Mouse (Mus musculus): ENCODE measurements around the gene Hoxc9. TPM values are rescaled to one million over a fixed set of nuclear protein-coding genes. Genes with fewer than 3 reads are reported as not detected.

The Hoxc9 gene
- total and polyA plus RNA-seq, 2 experiments from 2014 or later = not detected

DNA sequence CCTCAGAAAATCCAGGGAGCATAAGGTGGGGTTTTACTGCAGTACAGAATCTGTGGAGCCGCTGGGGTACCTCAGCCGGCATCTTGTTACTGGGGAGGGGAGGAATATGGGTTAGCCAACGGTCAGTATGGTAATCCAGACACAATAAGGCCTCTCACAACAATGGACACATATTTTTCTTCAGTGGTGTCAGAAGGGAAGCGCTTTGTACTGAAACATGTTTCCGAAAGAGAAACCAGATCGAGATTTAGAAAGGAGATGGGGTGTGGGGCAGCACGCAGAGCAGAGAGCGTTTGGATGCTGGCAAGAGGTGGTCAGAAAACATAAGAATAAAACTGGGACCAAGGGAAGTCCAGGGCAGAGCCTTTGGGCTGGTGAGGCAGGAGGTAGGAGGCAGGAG, 53.9 kb downstream of the Hoxc9 start:
- WGBS = 2% methylated on average over 8 of the region's 8 CpGs
- H3K4me2 ChIP-seq (ENCODE audit: low read depth, low read length, poor library complexity, severe bottlenecking) = no peak overlapping the region
- DNase-seq (ENCODE audit: low spot score) (no peak), ATAC-seq (ENCODE audit: low FRiP score) (no peak)
- no peaks in the 10 kb centered on the region for H3K9me3 ChIP-seq (ENCODE audit: low read length)
- no peak for TF ChIP-seq CTCF (IDR thresholded peaks at IDR 0.05)
- H3K27ac ChIP-seq (ENCODE audit: low read depth, low read length) = no peak overlapping the region
- H3K27me3 ChIP-seq (ENCODE audit: insufficient read depth, low read length) = peaks cover 91% of the 10 kb centered on the region
- no peaks in the 10 kb centered on the region for H3K4me1 ChIP-seq (ENCODE audit: insufficient read depth, low read length)
- no peak overlapping the region for H3K4me3 ChIP-seq (ENCODE audit: low read depth, low read length)
- H3K36me3 ChIP-seq (ENCODE audit: insufficient read depth, low read length) = no peaks in the 10 kb centered on the region
- no peak overlapping the region for H3K9ac ChIP-seq (replicated peaks; ENCODE audit: low read length, poor library complexity, severe bottlenecking)

DNA sequence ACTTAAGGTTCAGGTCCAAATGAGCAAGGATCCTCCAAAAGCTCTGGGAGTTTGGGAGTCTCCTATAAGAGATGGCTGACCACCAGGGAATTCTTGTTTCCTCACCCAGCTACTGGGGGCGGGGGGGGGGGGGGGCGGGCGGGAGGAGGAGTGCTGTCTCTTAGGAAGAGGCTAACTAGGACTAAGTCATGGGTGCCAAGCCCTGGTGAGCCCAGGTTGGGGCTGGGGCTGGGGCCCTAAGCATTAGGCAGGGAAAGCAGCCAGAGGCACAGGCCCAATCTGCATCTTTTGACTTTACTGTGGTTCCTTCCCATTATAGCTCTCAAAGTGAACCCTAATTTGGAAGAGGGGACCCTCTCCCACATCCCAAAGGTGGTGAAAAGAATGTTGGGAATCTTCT, 55.9 kb downstream of the Hoxc9 start:
- Histone ChIP-seq H3K36me3 (ENCODE audit: insufficient read depth, low read length) (no peaks in the 10 kb centered on the region), H3K4me1 (ENCODE audit: insufficient read depth, low read length) (no peaks in the 10 kb centered on the region), H3K27me3 (ENCODE audit: insufficient read depth, low read length) (peaks cover 92% of the 10 kb centered on the region), H3K9ac (replicated peaks; ENCODE audit: low read length, poor library complexity, severe bottlenecking) (no peak overlapping the region), H3K4me2 (ENCODE audit: low read depth, low read length, poor library complexity, severe bottlenecking) (no peak overlapping the region), H3K4me3 (ENCODE audit: low read depth, low read length) (no peak overlapping the region), H3K9me3 (ENCODE audit: low read length) (no peaks in the 10 kb centered on the region), H3K27ac (ENCODE audit: low read depth, low read length) (no peak overlapping the region)
- TF ChIP-seq CTCF (IDR thresholded peaks at IDR 0.05) = no peak
- no CpG with 5 or more reads among the region's 3 CpGs for WGBS
- no peak for ATAC-seq (ENCODE audit: low FRiP score)
- no peak for DNase-seq (ENCODE audit: low spot score)

DNA sequence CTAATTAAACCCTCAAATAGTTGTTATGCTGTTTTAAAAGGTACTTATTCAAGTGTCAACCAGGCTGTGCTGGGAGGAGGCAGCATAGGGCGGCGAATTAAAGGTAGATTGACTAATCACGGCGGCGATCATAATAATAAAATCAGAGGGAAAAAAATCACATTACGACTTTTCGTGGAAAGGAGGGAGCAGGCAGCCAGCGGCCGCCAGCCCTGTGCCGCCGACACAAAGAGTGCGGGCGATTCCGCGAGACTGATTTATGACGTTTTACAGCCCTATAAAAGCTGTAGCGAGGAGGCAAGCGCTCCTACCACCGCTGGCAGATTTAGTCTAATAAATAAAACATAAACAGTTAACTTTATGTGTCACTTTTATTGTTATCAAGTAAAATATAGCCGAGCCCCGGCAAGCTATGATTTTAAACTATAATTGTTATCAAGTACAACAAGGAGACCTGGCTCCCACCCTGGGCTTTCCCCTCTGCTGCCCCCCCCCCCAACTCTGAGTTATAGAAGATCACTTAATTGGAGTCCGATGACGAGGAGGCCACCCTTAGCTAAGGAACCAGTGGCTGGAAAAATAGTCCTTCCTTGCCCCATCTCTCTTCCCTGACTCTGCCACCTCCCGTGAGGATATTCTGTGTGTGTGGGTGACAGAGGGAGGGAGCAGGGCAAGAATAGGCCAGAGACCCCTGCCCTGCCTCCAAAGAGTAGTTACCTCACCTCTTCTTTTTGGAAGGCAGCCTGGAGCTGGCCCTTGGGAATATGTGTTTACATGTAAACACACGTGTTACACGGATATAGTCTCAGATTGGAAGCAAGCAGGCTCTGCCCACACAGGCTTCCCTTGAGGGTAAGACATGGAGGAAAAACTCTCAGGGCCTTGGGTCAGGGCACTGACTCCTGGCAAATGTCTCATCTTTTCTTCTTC, 56.7 kb downstream of the Hoxc9 start:
- no peaks in the 10 kb centered on the region for H3K9me3 ChIP-seq (ENCODE audit: low read length)
- no peak for DNase-seq (ENCODE audit: low spot score)
- WGBS = 2% methylated on average over 26 of the region's 26 CpGs
- no peaks in the 10 kb centered on the region for H3K4me1 ChIP-seq (ENCODE audit: insufficient read depth, low read length)
- no peak overlapping the region for H3K9ac ChIP-seq (replicated peaks; ENCODE audit: low read length, poor library complexity, severe bottlenecking)
- no peak overlapping the region for H3K4me2 ChIP-seq (ENCODE audit: low read depth, low read length, poor library complexity, severe bottlenecking)
- peaks cover 92% of the 10 kb centered on the region for H3K27me3 ChIP-seq (ENCODE audit: insufficient read depth, low read length)
- no peak overlapping the region for H3K4me3 ChIP-seq (ENCODE audit: low read depth, low read length)
- no peak for ATAC-seq (ENCODE audit: low FRiP score)
- TF ChIP-seq CTCF (IDR thresholded peaks at IDR 0.05) = no peak
- H3K36me3 ChIP-seq (ENCODE audit: insufficient read depth, low read length) = no peaks in the 10 kb centered on the region
- H3K27ac ChIP-seq (ENCODE audit: low read depth, low read length) = no peak overlapping the region

DNA sequence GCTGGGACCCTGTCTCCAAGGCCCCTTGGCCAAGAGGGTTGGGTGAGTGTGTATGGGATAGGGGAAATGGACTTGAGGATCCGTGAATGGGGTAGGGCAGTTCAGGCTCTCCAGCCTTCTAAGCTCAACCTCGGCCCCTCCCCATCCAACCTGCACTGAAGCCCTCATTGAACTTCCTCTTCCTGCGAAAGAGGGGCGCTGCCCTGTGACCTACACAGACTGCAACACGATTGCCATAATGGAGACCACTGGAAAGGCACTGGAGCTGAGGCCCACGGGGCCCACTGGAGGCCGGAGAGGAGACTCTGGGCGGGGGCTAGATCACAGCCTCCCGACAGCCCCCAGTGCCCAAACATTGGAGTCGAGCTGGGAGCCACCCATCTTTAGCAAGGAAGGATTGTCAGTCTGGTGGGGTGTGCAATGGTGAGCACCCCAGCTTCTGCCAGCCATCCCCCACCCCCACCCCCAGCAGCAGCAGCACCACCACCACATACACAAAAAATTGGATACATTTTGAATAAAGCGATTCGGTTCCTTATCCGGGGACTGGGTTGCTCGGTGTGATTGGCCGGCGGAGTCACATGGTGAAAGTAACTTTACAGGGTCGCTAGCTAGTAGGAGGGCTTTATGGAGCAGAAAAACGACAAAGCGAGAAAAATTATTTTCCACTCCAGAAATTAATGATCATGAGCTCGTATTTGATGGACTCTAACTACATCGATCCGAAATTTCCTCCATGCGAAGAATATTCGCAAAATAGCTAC, 58.0 kb downstream of the Hoxc9 start:
- no peak for ATAC-seq (ENCODE audit: low FRiP score)
- DNase-seq (ENCODE audit: low spot score) = peak; percentile 57
- Histone ChIP-seq H3K4me2 (ENCODE audit: low read depth, low read length, poor library complexity, severe bottlenecking) (no peak overlapping the region), H3K36me3 (ENCODE audit: insufficient read depth, low read length) (no peaks in the 10 kb centered on the region), H3K9ac (replicated peaks; ENCODE audit: low read length, poor library complexity, severe bottlenecking) (no peak overlapping the region), H3K9me3 (ENCODE audit: low read length) (no peaks in the 10 kb centered on the region), H3K27me3 (ENCODE audit: insufficient read depth, low read length) (peaks cover 92% of the 10 kb centered on the region), H3K4me1 (ENCODE audit: insufficient read depth, low read length) (no peaks in the 10 kb centered on the region), H3K27ac (ENCODE audit: low read depth, low read length) (no peak overlapping the region), H3K4me3 (ENCODE audit: low read depth, low read length) (no peak overlapping the region)
- 1% methylated on average over 24 of the region's 24 CpGs for WGBS
- TF ChIP-seq CTCF (IDR thresholded peaks at IDR 0.05) = no peak

MicroRNAs encoded within 50 kb of the gene (microRNA counts, 519-probe panel; counts per million panel counts)
- microRNA mmu-miR-615-3p (528 counts per million, percentile 58 among the panel's probes with 10 or more counts), microRNA mmu-miR-615-5p (528 counts per million, percentile 58 among the panel's probes with 10 or more counts)

Small RNA genes within 50 kb of the gene (microRNA-seq; reads per million reads assigned to microRNA genes)
- not detected for gene Mir196a-2 (ENCODE audit: borderline number of aligned reads)
- gene Mir615 (ENCODE audit: borderline number of aligned reads) = 23.8 reads per million, percentile 30 among the genes with 10 or more reads in this experiment

Other genes starting within 250 kb of the Hoxc9 start
- 0.16 TPM in 1 of 2 replicates, not detected in the other for gene Hoxc13, start 55.3 kb upstream of the Hoxc9 start, total RNA-seq (2014; rRNA removed)
- not detected in 2 replicates for gene Hoxc13, start 55.3 kb upstream of the Hoxc9 start, polyA plus RNA-seq (2015; fragmentation: Nextera tagmentation; extraction: Ambion mirVana)
- not detected in 2 replicates for gene Hoxc12, start 39.7 kb upstream of the Hoxc9 start, total RNA-seq (2014; rRNA removed)
- not detected in 2 replicates for gene Hoxc12, start 39.7 kb upstream of the Hoxc9 start, polyA plus RNA-seq (2015; fragmentation: Nextera tagmentation; extraction: Ambion mirVana)
- not detected in 2 replicates for gene Hoxc11, start 22.0 kb upstream of the Hoxc9 start, total RNA-seq (2014; rRNA removed)
- gene Hoxc11, start 22.0 kb upstream of the Hoxc9 start, polyA plus RNA-seq (2015; fragmentation: Nextera tagmentation; extraction: Ambion mirVana) = not detected in 2 replicates
- gene Hoxc10, start 9.6 kb upstream of the Hoxc9 start, total RNA-seq (2014; rRNA removed) = not detected in 2 replicates
- gene Hoxc10, start 9.6 kb upstream of the Hoxc9 start, polyA plus RNA-seq (2015; fragmentation: Nextera tagmentation; extraction: Ambion mirVana) = not detected in 2 replicates
- gene Hoxc5, start 9.0 kb upstream of the Hoxc9 start, total RNA-seq (2014; rRNA removed) = 0.88 TPM in 1 of 2 replicates, not detected in the other
- not detected in 2 replicates for gene Hoxc5, start 9.0 kb upstream of the Hoxc9 start, polyA plus RNA-seq (2015; fragmentation: Nextera tagmentation; extraction: Ambion mirVana)
- gene Hoxc8, start 14.2 kb downstream of the Hoxc9 start, total RNA-seq (2014; rRNA removed) = not detected in 2 replicates
- gene Hoxc8, start 14.2 kb downstream of the Hoxc9 start, polyA plus RNA-seq (2015; fragmentation: Nextera tagmentation; extraction: Ambion mirVana) = not detected in 2 replicates
- not detected in 2 replicates for gene Hoxc6, start 21.8 kb downstream of the Hoxc9 start, total RNA-seq (2014; rRNA removed)
- not detected in 2 replicates for gene Hoxc6, start 21.8 kb downstream of the Hoxc9 start, polyA plus RNA-seq (2015; fragmentation: Nextera tagmentation; extraction: Ambion mirVana)
- 2.2 TPM in 1 of 2 replicates, not detected in the other for gene Hoxc4, start 42.5 kb downstream of the Hoxc9 start, total RNA-seq (2014; rRNA removed)
- gene Hoxc4, start 42.5 kb downstream of the Hoxc9 start, polyA plus RNA-seq (2015; fragmentation: Nextera tagmentation; extraction: Ambion mirVana) = not detected in 2 replicates
- gene Smug1, start 190.7 kb downstream of the Hoxc9 start, total RNA-seq (2014; rRNA removed) = 33.2 and 42.9 TPM in 2 replicates
- 13.6 and 14.1 TPM in 2 replicates for gene Smug1, start 190.7 kb downstream of the Hoxc9 start, polyA plus RNA-seq (2015; fragmentation: Nextera tagmentation; extraction: Ambion mirVana)

All from midbrain, postnatal 0 days (tissue).